Mouse (Mus musculus) lung, adult 2 months (tissue): ENCODE results near the gene Fbxo47.
A peak's percentile ranks its signal among the peaks of the same experiment; 100 is the strongest.

Source experiments
- CTCF ChIP-seq: fragments of 200-500 bp; IDR thresholded peaks from 2 replicates; pipeline ENCODE4 v1.5.1; 2011; ENCODE audit warnings: mild to moderate bottlenecking, low read length, control low read depth; ENCODE audit not compliant: insufficient read depth
- POLR2A ChIP-seq: fragments of 200-500 bp; IDR thresholded peaks from 2 replicates; pipeline ENCODE4 v1.6.1; 2011; ENCODE audit warnings: low read depth, mild to moderate bottlenecking, control low read depth, low read length, borderline replicate concordance; ENCODE audit errors: extremely low read depth

DNA sequence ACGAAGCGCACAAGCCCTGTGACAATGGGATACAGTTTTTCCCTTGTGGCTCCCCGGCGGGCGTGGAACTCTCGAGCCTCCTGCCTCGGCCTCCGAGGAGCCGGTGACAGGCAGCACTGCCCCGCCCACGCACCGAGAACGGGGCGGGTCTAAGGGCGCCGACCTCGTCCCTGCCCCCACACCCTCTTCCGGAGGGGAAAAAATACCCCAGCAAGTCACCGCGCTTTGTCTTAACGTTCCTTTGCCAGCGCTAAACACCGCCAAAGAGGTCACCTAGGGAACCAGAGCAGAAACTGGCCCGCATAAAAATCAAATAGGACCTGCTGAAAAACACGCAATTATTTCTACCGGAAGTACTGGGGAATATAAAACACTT, 424 bp downstream of the Fbxo47 start:
- TF ChIP-seq POLR2A (peak; percentile 7; the same call in 1 of the 2 replicates), CTCF (no peak)
